Mouse (Mus musculus) heart, embryonic 14.5 days (tissue): ENCODE results near the gene Ttbk2. TPM values are rescaled to one million over a fixed set of nuclear protein-coding genes. Genes with fewer than 3 reads are reported as not detected.

Source experiments
- ATAC-seq: fragments of 200-750 bp; cut with Nextera tagmentation; 2 replicates; pipeline ENCODE4 v1.8.0; 2017; ENCODE audit warnings: low read depth, moderate TSS enrichment; ENCODE audit not compliant: insufficient number of reproducible peaks, insufficient read depth, low FRiP score
- H3K27ac ChIP-seq, 2 experiments: fragments of 200-500 bp in 1 of 2; fragments of 300-500 bp in 1 of 2; sonication (generic) in 1 of 2; replicated peaks in 1 of 2; 2 replicates each; pipeline ENCODE4 v1.5.1; 2012 to 2014; ENCODE audit warnings: low read depth in 2 of 2, low read length in 2 of 2, control low read depth in 1 of 2, mild to moderate bottlenecking in 1 of 2, mixed read lengths in 1 of 2; ENCODE audit not compliant: control insufficient read depth in 1 of 2, insufficient read depth in 1 of 2
- H3K27me3 ChIP-seq: fragments of 300-500 bp; sonication (generic); 2 replicates; pipeline ENCODE4 v1.6.1; 2014; ENCODE audit warnings: mild to moderate bottlenecking, low read length, control low read depth; ENCODE audit not compliant: control insufficient read depth, insufficient read depth
- H3K36me3 ChIP-seq: fragments of 300-500 bp; sonication (generic); 2 replicates; pipeline ENCODE4 v1.6.1; 2014; ENCODE audit warnings: mild to moderate bottlenecking, control low read depth, low read length, mixed read lengths; ENCODE audit not compliant: control insufficient read depth, insufficient read depth
- H3K4me1 ChIP-seq, 2 experiments: fragments of 200-500 bp in 1 of 2; fragments of 300-500 bp in 1 of 2; sonication (generic) in 1 of 2; 2 replicates each; pipeline ENCODE4 v1.6.1; 2012 to 2014; ENCODE audit warnings: low read length in 2 of 2, control low read depth in 1 of 2, mixed read lengths in 1 of 2; ENCODE audit not compliant: control insufficient read depth in 2 of 2, insufficient read depth in 2 of 2
- H3K4me2 ChIP-seq: fragments of 300-500 bp; sonication (generic); 2 replicates; pipeline ENCODE4 v1.6.1; 2014; ENCODE audit warnings: mild to moderate bottlenecking, low read length
- H3K4me3 ChIP-seq, 2 experiments: fragments of 200-500 bp in 1 of 2; fragments of 300-500 bp in 1 of 2; sonication (generic) in 1 of 2; 2 replicates each; pipeline ENCODE4 v1.5.1; 2012 to 2014; ENCODE audit warnings: low read length in 2 of 2, mild to moderate bottlenecking in 2 of 2, control low read depth in 1 of 2, low read depth in 1 of 2, moderate library complexity in 1 of 2; ENCODE audit not compliant: control insufficient read depth in 1 of 2, insufficient read depth in 1 of 2
- H3K9ac ChIP-seq: fragments of 300-500 bp; sonication (generic); 2 replicates; pipeline ENCODE4 v1.6.1; 2014; ENCODE audit warnings: mild to moderate bottlenecking, low read length
- H3K9me3 ChIP-seq: fragments of 300-500 bp; sonication (generic); 2 replicates; pipeline ENCODE4 v1.6.1; 2016; ENCODE audit warnings: low read length, control low read depth; ENCODE audit not compliant: control insufficient read depth
- WGBS: fragments of 180-500 bp; shearing (Covaris S2); extraction: QIAGEN DNeasy Blood & Tissue Kit; methylation state at CpG from one replicate; pipeline ENCODE4 v1.1.7; 2014; 5-methylcytosine and 5-hydroxymethylcytosine counted together
- polyA plus RNA-seq: library from polyadenylated mRNA; unstranded; fragments of >200 nt; fragmentation: Nextera tagmentation; extraction: Ambion mirVana; gene quantifications from 2 replicates; pipeline ENCODE4 v1.2.1, GENCODE M21; 2014

The Ttbk2 gene
- polyA plus RNA-seq, 1 experiment from 2014 or later, result 4.4 TPM

GRCm38 (mm10) chr2:120863389-120863788 is 13.0 kb upstream of the Ttbk2 start:
- Histone ChIP-seq H3K27ac (no peak overlapping the region), H3K9ac (no peak overlapping the region), H3K9me3 (no peaks in the 10 kb centered on the region), H3K4me3 (no peak overlapping the region), H3K4me1 (no peaks in the 10 kb centered on the region), H3K27me3 (no peaks in the 10 kb centered on the region), H3K4me2 (no peak overlapping the region), H3K36me3 (peaks cover 65% of the 10 kb centered on the region)
- 95% methylated on average over 1 of the region's 1 CpGs for WGBS
- no peak for ATAC-seq

GRCm38 (mm10) chr2:120860699-120861098 is 10.3 kb upstream of the Ttbk2 start:
- no peak overlapping the region for H3K27ac ChIP-seq
- H3K9me3 ChIP-seq, result no peaks in the 10 kb centered on the region
- peaks cover 53% of the 10 kb centered on the region for H3K36me3 ChIP-seq
- H3K4me2 ChIP-seq, result no peak overlapping the region
- no peaks in the 10 kb centered on the region for H3K4me1 ChIP-seq
- no peak overlapping the region for H3K4me3 ChIP-seq
- H3K9ac ChIP-seq, result no peak overlapping the region
- WGBS, result 83% methylated on average over 1 of the region's 1 CpGs
- no peaks in the 10 kb centered on the region for H3K27me3 ChIP-seq
- ATAC-seq, result no peak

- peaks cover 32% of the 10 kb centered on the region for H3K36me3 ChIP-seq
- ATAC-seq, result no peak
- H3K9ac ChIP-seq, result no peak overlapping the region
- H3K27ac ChIP-seq, result no peak overlapping the region
- H3K4me2 ChIP-seq, result no peak overlapping the region
- 88% methylated on average over 3 of the region's 3 CpGs for WGBS
- no peaks in the 10 kb centered on the region for H3K27me3 ChIP-seq
- H3K9me3 ChIP-seq, result no peaks in the 10 kb centered on the region
- H3K4me3 ChIP-seq, result no peak overlapping the region
- no peaks in the 10 kb centered on the region for H3K4me1 ChIP-seq
Measured at GRCm38 (mm10) chr2:120858131-120858530, 7.7 kb upstream of the Ttbk2 start.

- no peaks in the 10 kb centered on the region for H3K27me3 ChIP-seq
- 65% methylated on average over 3 of the region's 3 CpGs for WGBS
- H3K27ac ChIP-seq, result no peak overlapping the region
- no peaks in the 10 kb centered on the region for H3K36me3 ChIP-seq
- H3K4me2 ChIP-seq, result no peak overlapping the region
- ATAC-seq, result no peak
- no peak overlapping the region for H3K4me3 ChIP-seq
- no peak overlapping the region for H3K9ac ChIP-seq
- H3K9me3 ChIP-seq, result no peaks in the 10 kb centered on the region
- peaks cover 3 to 11% of the 10 kb centered on the region in 2 experiments; a peak in 2 of 4 replicates for H3K4me1 ChIP-seq
Measured at GRCm38 (mm10) chr2:120853151-120853550, 2.7 kb upstream of the Ttbk2 start.

- H3K4me1 ChIP-seq, result peaks cover 3 to 13% of the 10 kb centered on the region in 2 experiments; a peak in 2 of 4 replicates
- H3K36me3 ChIP-seq, result no peaks in the 10 kb centered on the region
- no peak for ATAC-seq
- H3K9ac ChIP-seq, result no peak overlapping the region
- no peak overlapping the region for H3K4me2 ChIP-seq
- H3K9me3 ChIP-seq, result no peaks in the 10 kb centered on the region
- WGBS, result 29% methylated on average over 1 of the region's 1 CpGs
- no peak overlapping the region for H3K4me3 ChIP-seq
- H3K27me3 ChIP-seq, result no peaks in the 10 kb centered on the region
- no peak overlapping the region for H3K27ac ChIP-seq
Measured at GRCm38 (mm10) chr2:120852626-120853025, 2.2 kb upstream of the Ttbk2 start.

GRCm38 (mm10) chr2:120849449-120850423 is 668 bp downstream of the Ttbk2 start, which contains the start of gene Cdan1:
Gene Cdan1, minus strand, starts transcription at chr2:120850128.
- Histone ChIP-seq H3K4me2 (peak within 1 kb of the TSS; percentile 79), H3K4me3 (peak within 1 kb of the TSS; percentile 81 to 87), H3K9ac (peak within 1 kb of the TSS; percentile 88), H3K27ac (peak within 1 kb of the TSS; percentile 28 to 64), H3K27me3 (no peaks in the 10 kb centered on the region), H3K4me1 (peaks cover 3 to 13% of the 10 kb centered on the region in 2 experiments; a peak in 2 of 4 replicates), H3K9me3 (no peaks in the 10 kb centered on the region), H3K36me3 (no peaks in the 10 kb centered on the region)
- under 1% methylated on average over 64 of the region's 71 CpGs for WGBS
- peak; percentile 67 for ATAC-seq

GRCm38 (mm10) chr2:120845280-120845679 is 5.1 kb downstream of the Ttbk2 start:
- Histone ChIP-seq H3K36me3 (no peaks in the 10 kb centered on the region), H3K27me3 (no peaks in the 10 kb centered on the region), H3K4me1 (peaks cover 0 to 18% of the 10 kb centered on the region in 2 experiments; a peak in 2 of 4 replicates), H3K4me3 (no peak overlapping the region), H3K4me2 (no peak overlapping the region), H3K27ac (no peak overlapping the region), H3K9me3 (no peaks in the 10 kb centered on the region), H3K9ac (no peak overlapping the region)
- 90% methylated on average over 1 of the region's 1 CpGs for WGBS
- no peak for ATAC-seq
